In the genomic region with DNA sequence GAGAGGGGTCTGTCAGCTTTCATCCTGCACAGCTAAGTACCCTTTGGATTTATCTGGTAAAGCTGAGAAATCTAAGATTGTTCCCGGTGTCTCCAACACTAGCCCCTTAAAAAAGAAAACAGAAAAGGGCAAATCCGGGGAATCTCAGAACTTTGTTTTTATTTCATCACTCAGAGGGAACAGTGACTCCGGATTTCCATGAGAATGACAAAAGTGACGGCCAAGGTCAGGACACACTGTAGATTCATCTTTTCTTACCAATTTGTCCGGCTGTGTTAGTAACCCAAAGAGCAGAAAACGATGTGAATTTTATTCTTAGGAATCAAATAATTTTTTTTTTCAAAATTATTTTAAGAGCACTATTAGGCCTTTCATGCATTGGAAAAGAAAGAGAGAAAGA, we compare ENCODE assay signal across 9 mouse cellular contexts. TPM values are rescaled to one million over a fixed set of nuclear protein-coding genes. Genes with fewer than 3 reads are reported as not detected.
A peak's percentile ranks its signal among the peaks of the same experiment; 100 is the strongest.
DNase-seq lines count a peak whose midpoint lies in the region; ATAC-seq and TF ChIP-seq lines count a peak whose summit lies in the region.
"Had no signal": no experiment of that assay in that cellular context is flagged by ENCODE, and none has a peak within 500 bp of the region (broad histone marks: within the 10 kb centered on the region; RNA-seq: fewer than 3 reads in every experiment).

No protein-coding gene starts in this region.

- H3K27ac ChIP-seq in forebrain, embryonic 15.5 days (replicated peaks), result peak overlapping the region; percentile 84; the same call in 1 of the 2 replicates
- no peak overlapping the region for H3K27ac ChIP-seq in forebrain, embryonic 13.5 days
- H3K27ac ChIP-seq in lung, postnatal 0 days (ENCODE audit: low read length), result peak overlapping the region; percentile 33; the same call in 1 of the 2 replicates
- H3K27ac ChIP-seq in hindbrain, postnatal 0 days, result no peak overlapping the region
- H3K27ac ChIP-seq in neural tube, embryonic 15.5 days (replicated peaks), result 0 out of 2 replicates have a peak overlapping the region, but pooled peaks have one; percentile 86

- H3K4me1 ChIP-seq in forebrain, embryonic 15.5 days, result peaks cover 5% of the 10 kb centered on the region
- H3K4me1 ChIP-seq in forebrain, embryonic 13.5 days, result peaks cover 9% of the 10 kb centered on the region; the same call in 1 of the 2 replicates
- H3K4me1 ChIP-seq in lung, postnatal 0 days (ENCODE audit: insufficient read depth, low read depth, low read length), result no peaks in the 10 kb centered on the region; the same call in 1 of the 2 replicates
- peaks cover 3% of the 10 kb centered on the region; the same call in 1 of the 2 replicates for H3K4me1 ChIP-seq in hindbrain, postnatal 0 days (ENCODE audit: insufficient read depth, low read length)
- peaks cover 17% of the 10 kb centered on the region for H3K4me1 ChIP-seq in neural tube, embryonic 15.5 days

- no peak for ATAC-seq in forebrain, embryonic 15.5 days (replicated peaks)
- ATAC-seq in forebrain, embryonic 13.5 days, result no peak
- no peak for ATAC-seq in lung, postnatal 0 days
- no peak for ATAC-seq in hindbrain, postnatal 0 days
- no peak for ATAC-seq in neural tube, embryonic 15.5 days (ENCODE audit: low FRiP score)
- ATAC-seq in erythroid progenitor cell, adult 5-6 weeks (replicated peaks; ENCODE audit: low FRiP score, poor library complexity, severe bottlenecking), result no peak

- TF ChIP-seq CTCF in lung, postnatal 0 days (IDR thresholded peaks at IDR 0.05), result no peak
- no peak for TF ChIP-seq CTCF in hindbrain, postnatal 0 days (IDR thresholded peaks at IDR 0.05; ENCODE audit: low read depth)

- H3K9me3 ChIP-seq in forebrain, embryonic 15.5 days, result no peaks in the 10 kb centered on the region
- H3K9me3 ChIP-seq in forebrain, embryonic 13.5 days (replicated peaks), result no peaks in the 10 kb centered on the region
- no peaks in the 10 kb centered on the region for H3K9me3 ChIP-seq in lung, postnatal 0 days (ENCODE audit: low read length)
- no peaks in the 10 kb centered on the region for H3K9me3 ChIP-seq in hindbrain, postnatal 0 days (ENCODE audit: low read length)
- no peaks in the 10 kb centered on the region for H3K9me3 ChIP-seq in neural tube, embryonic 15.5 days (replicated peaks)
- H3K9me3 ChIP-seq: embryonic facial prominence, embryonic 15.5 days had no signal

- DNase-seq in lung, postnatal 0 days (ENCODE audit: low spot score), result no peak
- DNase-seq in lung, postnatal 36 days, result no peak
- DNase-seq in hindbrain, postnatal 0 days (ENCODE audit: low spot score), result no peak
- no peak for DNase-seq in thymus, postnatal 4 days

- H3K36me3 ChIP-seq in forebrain, embryonic 15.5 days, result no peaks in the 10 kb centered on the region
- H3K36me3 ChIP-seq in forebrain, embryonic 13.5 days (ENCODE audit: poor library complexity, severe bottlenecking), result no peaks in the 10 kb centered on the region
- no peaks in the 10 kb centered on the region for H3K36me3 ChIP-seq in lung, postnatal 0 days (ENCODE audit: insufficient read depth, low read length)
- no peaks in the 10 kb centered on the region for H3K36me3 ChIP-seq in hindbrain, postnatal 0 days (ENCODE audit: insufficient read depth, low read length)
- no peaks in the 10 kb centered on the region for H3K36me3 ChIP-seq in neural tube, embryonic 15.5 days
- H3K36me3 ChIP-seq: embryonic facial prominence, embryonic 15.5 days had no signal

- H3K4me2 ChIP-seq in forebrain, embryonic 15.5 days (replicated peaks), result peak overlapping the region; percentile 78; the same call in 1 of the 2 replicates
- no peak overlapping the region for H3K4me2 ChIP-seq in forebrain, embryonic 13.5 days
- no peak overlapping the region for H3K4me2 ChIP-seq in lung, postnatal 0 days (replicated peaks; ENCODE audit: low read depth, low read length)
- H3K4me2 ChIP-seq in hindbrain, postnatal 0 days (ENCODE audit: low read depth, low read length), result peak overlapping the region; percentile 74; the same call in 1 of the 2 replicates
- peak overlapping the region; percentile 79; the same call in 1 of the 2 replicates for H3K4me2 ChIP-seq in neural tube, embryonic 15.5 days

- no peak for TF ChIP-seq EP300 in lung, postnatal 0 days (IDR thresholded peaks at IDR 0.05)

- 81% methylated on average over 6 of the region's 6 CpGs for WGBS in forebrain, embryonic 15.5 days
- 83% methylated on average over 6 of the region's 6 CpGs for WGBS in forebrain, embryonic 13.5 days
- WGBS in lung, postnatal 0 days, result 60% methylated on average over 6 of the region's 6 CpGs
- 78% methylated on average over 6 of the region's 6 CpGs for WGBS in hindbrain, postnatal 0 days
- WGBS in neural tube, embryonic 15.5 days, result 82% methylated on average over 6 of the region's 6 CpGs

- no peak overlapping the region for H3K9ac ChIP-seq in forebrain, embryonic 15.5 days (replicated peaks)
- no peak overlapping the region for H3K9ac ChIP-seq in forebrain, embryonic 13.5 days
- no peak overlapping the region for H3K9ac ChIP-seq in lung, postnatal 0 days (replicated peaks; ENCODE audit: low read depth)
- H3K9ac ChIP-seq in hindbrain, postnatal 0 days (replicated peaks; ENCODE audit: low read length), result no peak overlapping the region
- no peak overlapping the region for H3K9ac ChIP-seq in neural tube, embryonic 15.5 days (replicated peaks)

- H3K27me3 ChIP-seq in forebrain, embryonic 15.5 days, result no peaks in the 10 kb centered on the region
- H3K27me3 ChIP-seq in forebrain, embryonic 13.5 days, result no peaks in the 10 kb centered on the region
- H3K27me3 ChIP-seq in lung, postnatal 0 days (replicated peaks; ENCODE audit: insufficient read depth, low read length), result no peaks in the 10 kb centered on the region
- H3K27me3 ChIP-seq in hindbrain, postnatal 0 days (ENCODE audit: insufficient read depth, low read length), result no peaks in the 10 kb centered on the region
- no peaks in the 10 kb centered on the region for H3K27me3 ChIP-seq in neural tube, embryonic 15.5 days (replicated peaks)
- H3K27me3 ChIP-seq: embryonic facial prominence, embryonic 15.5 days had no signal

- no peak overlapping the region for H3K4me3 ChIP-seq in forebrain, embryonic 15.5 days
- H3K4me3 ChIP-seq in forebrain, embryonic 13.5 days, result no peak overlapping the region
- H3K4me3 ChIP-seq in lung, postnatal 0 days (ENCODE audit: low read depth, low read length), result no peak overlapping the region
- H3K4me3 ChIP-seq in hindbrain, postnatal 0 days (ENCODE audit: low read length), result no peak overlapping the region
- H3K4me3 ChIP-seq in neural tube, embryonic 15.5 days (replicated peaks), result no peak overlapping the region

RNA-seq across cellular contexts. Expression of a gene that starts 30.5 kb away (rescaled TPM):
- 410 and 421 TPM in 2 replicates for polyA plus RNA-seq in forebrain, embryonic 15.5 days (2015; fragmentation: Nextera tagmentation; extraction: Ambion mirVana)
- polyA plus RNA-seq in forebrain, embryonic 13.5 days (2015; fragmentation: Nextera tagmentation; extraction: Ambion mirVana), result 334 and 374 TPM in 2 replicates
- 116 and 164 TPM in 2 replicates for polyA plus RNA-seq in lung, postnatal 0 days (2015; fragmentation: Nextera tagmentation; extraction: Ambion mirVana)
- total RNA-seq in hindbrain, postnatal 0 days (2014; rRNA removed), result 113 and 133 TPM in 2 replicates
- 185 and 192 TPM in 2 replicates for polyA plus RNA-seq in hindbrain, postnatal 0 days (2015; fragmentation: Nextera tagmentation; extraction: Ambion mirVana)
- polyA plus RNA-seq in neural tube, embryonic 15.5 days (2015; fragmentation: Nextera tagmentation; extraction: Ambion mirVana), result 224 and 254 TPM in 2 replicates
- total RNA-seq in erythroid progenitor cell, adult 5-6 weeks (2015; ENCODE audit: low replicate concordance), result 388 and 415 TPM in 2 replicates
- total RNA-seq in erythroid progenitor cell, adult 5-6 weeks (2017; ENCODE audit: low replicate concordance), result 473 and 501 TPM in 2 replicates

RNA-seq across cellular contexts. Expression of a gene that starts 37.8 kb away (rescaled TPM):
- polyA plus RNA-seq in forebrain, embryonic 15.5 days (2015; fragmentation: Nextera tagmentation; extraction: Ambion mirVana), result 6.6 and 8.2 TPM in 2 replicates
- 7.4 and 8.1 TPM in 2 replicates for polyA plus RNA-seq in forebrain, embryonic 13.5 days (2015; fragmentation: Nextera tagmentation; extraction: Ambion mirVana)
- polyA plus RNA-seq in lung, postnatal 0 days (2015; fragmentation: Nextera tagmentation; extraction: Ambion mirVana), result 5.3 and 6.3 TPM in 2 replicates
- total RNA-seq in hindbrain, postnatal 0 days (2014; rRNA removed), result 2.5 and 2.9 TPM in 2 replicates
- polyA plus RNA-seq in hindbrain, postnatal 0 days (2015; fragmentation: Nextera tagmentation; extraction: Ambion mirVana), result 12.7 and 14.0 TPM in 2 replicates
- polyA plus RNA-seq in neural tube, embryonic 15.5 days (2015; fragmentation: Nextera tagmentation; extraction: Ambion mirVana), result 10.7 and 10.8 TPM in 2 replicates
- total RNA-seq in erythroid progenitor cell, adult 5-6 weeks (2015; ENCODE audit: low replicate concordance), result 9.7 TPM in 1 of 2 replicates, not detected in the other
- 2.3 and 3.0 TPM in 2 replicates for total RNA-seq in erythroid progenitor cell, adult 5-6 weeks (2017; ENCODE audit: low replicate concordance)

RNA-seq across cellular contexts. Expression of a gene that starts 49.2 kb away (rescaled TPM):
- polyA plus RNA-seq in forebrain, embryonic 15.5 days (2015; fragmentation: Nextera tagmentation; extraction: Ambion mirVana), result 140 and 150 TPM in 2 replicates
- 146 and 191 TPM in 2 replicates for polyA plus RNA-seq in forebrain, embryonic 13.5 days (2015; fragmentation: Nextera tagmentation; extraction: Ambion mirVana)
- polyA plus RNA-seq in lung, postnatal 0 days (2015; fragmentation: Nextera tagmentation; extraction: Ambion mirVana), result 87.1 and 94.8 TPM in 2 replicates
- 24.4 and 30.1 TPM in 2 replicates for total RNA-seq in hindbrain, postnatal 0 days (2014; rRNA removed)
- 102 and 117 TPM in 2 replicates for polyA plus RNA-seq in hindbrain, postnatal 0 days (2015; fragmentation: Nextera tagmentation; extraction: Ambion mirVana)
- 115 and 122 TPM in 2 replicates for polyA plus RNA-seq in neural tube, embryonic 15.5 days (2015; fragmentation: Nextera tagmentation; extraction: Ambion mirVana)
- 148 and 178 TPM in 2 replicates for total RNA-seq in erythroid progenitor cell, adult 5-6 weeks (2015; ENCODE audit: low replicate concordance)
- total RNA-seq in erythroid progenitor cell, adult 5-6 weeks (2017; ENCODE audit: low replicate concordance), result 230 and 253 TPM in 2 replicates

Comparison
In these comparisons a context has a peak if more than half of its experiments do, and no peak if none do; other contexts are left out.
1. H3K27ac ChIP-seq: peak in forebrain, embryonic 15.5 days (single experiment), lung, postnatal 0 days (single experiment) and neural tube, embryonic 15.5 days (single experiment); none in forebrain, embryonic 13.5 days (single experiment) and hindbrain, postnatal 0 days (single experiment).
2. H3K4me2 ChIP-seq: peak in forebrain, embryonic 15.5 days (single experiment), hindbrain, postnatal 0 days (single experiment) and neural tube, embryonic 15.5 days (single experiment); none in forebrain, embryonic 13.5 days (single experiment) and lung, postnatal 0 days (single experiment).